Mouse (Mus musculus) small intestine, adult 2 months (tissue): ENCODE results near the gene Zkscan17. TPM values are rescaled to one million over a fixed set of nuclear protein-coding genes. Genes with fewer than 3 reads are reported as not detected.
A peak's percentile ranks its signal among the peaks of the same experiment; 100 is the strongest.

Source experiments
- H3K27ac ChIP-seq: fragments of 200-500 bp; 2 replicates; pipeline ENCODE4 v1.5.1; 2012; ENCODE audit warnings: low read depth, low read length, control low read depth, inconsistent platforms; ENCODE audit not compliant: insufficient read depth
- H3K27me3 ChIP-seq: fragments of 200-500 bp; 2 replicates; pipeline ENCODE4 v1.6.1; 2012; ENCODE audit warnings: mild to moderate bottlenecking, moderate library complexity, low read length, inconsistent platforms; ENCODE audit not compliant: control insufficient read depth, insufficient read depth
- H3K36me3 ChIP-seq: fragments of 200-500 bp; 2 replicates; pipeline ENCODE4 v1.6.1; 2012; ENCODE audit warnings: mild to moderate bottlenecking, low read length, control low read depth, inconsistent platforms; ENCODE audit not compliant: control insufficient read depth, insufficient read depth
- H3K4me1 ChIP-seq: fragments of 200-500 bp; 2 replicates; pipeline ENCODE4 v1.6.1; 2012; ENCODE audit warnings: low read length, inconsistent platforms, mixed read lengths; ENCODE audit not compliant: control insufficient read depth, insufficient read depth, insufficient read length
- H3K4me3 ChIP-seq: fragments of 200-500 bp; 2 replicates; pipeline ENCODE4 v1.5.1; 2012; ENCODE audit warnings: low read depth, mild to moderate bottlenecking, control low read depth, inconsistent platforms, low read length, moderate library complexity
- CTCF ChIP-seq: fragments of 200-500 bp; IDR thresholded peaks from 2 replicates; pipeline ENCODE4 v1.5.1; 2012; ENCODE audit warnings: low read depth, mild to moderate bottlenecking, control low read depth, inconsistent platforms, low read length, moderate library complexity, mixed read lengths; ENCODE audit not compliant: insufficient replicate concordance, insufficient read length; ENCODE audit errors: extremely low read depth
- POLR2A ChIP-seq: fragments of 200-500 bp; IDR thresholded peaks from 2 replicates; pipeline ENCODE4 v1.6.1; 2012; ENCODE audit warnings: low read depth, mild to moderate bottlenecking, control low read depth, inconsistent platforms, low read length, moderate library complexity
- WGBS: fragments of 180-500 bp; shearing (Covaris S2); methylation state at CpG from one replicate; pipeline ENCODE4 v1.1.7; 2018; 5-methylcytosine and 5-hydroxymethylcytosine counted together
- polyA plus RNA-seq: library from polyadenylated mRNA; depleted of rRNA; stranded (reverse); fragments of >200 nt; gene quantifications from 2 replicates; pipeline ENCODE4 v1.2.3, GENCODE M21; 2012

Gene Zkscan17
- polyA plus RNA-seq, 1 experiment = 5.8 TPM

GRCm38 (mm10) chr11:59496672-59497310 lies 29.8 kb downstream of the Zkscan17 start:
- Histone ChIP-seq H3K4me3 (no peak overlapping the region), H3K36me3 (peaks cover 36% of the 10 kb centered on the region), H3K27me3 (no peaks in the 10 kb centered on the region), H3K27ac (no peak overlapping the region), H3K4me1 (no peaks in the 10 kb centered on the region)
- 69% methylated on average over 6 of the region's 6 CpGs for WGBS
- TF ChIP-seq POLR2A = no peak
- no peak for TF ChIP-seq CTCF

GRCm38 (mm10) chr11:59486222-59486621 lies 40.3 kb downstream of the Zkscan17 start:
- 84% methylated on average over 8 of the region's 8 CpGs for WGBS
- H3K4me1 ChIP-seq = no peaks in the 10 kb centered on the region
- H3K36me3 ChIP-seq = peaks cover 24% of the 10 kb centered on the region; the same call in 1 of the 2 replicates

DNA sequence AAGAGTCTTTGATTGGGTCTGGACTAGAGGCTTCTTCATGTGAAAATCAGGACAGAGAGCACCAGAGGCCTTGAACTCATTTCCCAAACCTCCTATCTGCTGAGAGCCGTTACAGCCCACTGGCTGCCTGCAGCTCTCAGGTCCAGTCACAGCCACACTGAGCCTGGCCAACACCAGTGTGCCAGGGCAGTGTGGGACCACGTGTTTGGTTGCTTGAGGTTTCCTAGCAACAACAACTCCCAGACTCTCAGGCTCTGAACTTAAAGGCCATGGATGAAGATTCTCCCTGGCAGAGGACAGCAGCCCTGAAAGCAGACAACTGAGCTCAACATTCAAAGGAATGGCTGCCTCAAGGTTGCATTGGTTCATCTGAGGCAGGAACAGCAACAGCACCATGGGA lies 40.9 kb downstream of the Zkscan17 start:
- Histone ChIP-seq H3K27me3 (0 out of 2 replicates have a peak, but pooled peaks cover 2% of the 10 kb centered on the region), H3K4me1 (no peaks in the 10 kb centered on the region), H3K4me3 (no peak overlapping the region), H3K36me3 (peaks cover 24% of the 10 kb centered on the region; the same call in 1 of the 2 replicates), H3K27ac (no peak overlapping the region)
- no peak for TF ChIP-seq POLR2A
- TF ChIP-seq CTCF = no peak
- 66% methylated on average over 2 of the region's 2 CpGs for WGBS

More at GRCm38 (mm10) chr11:59486222-59486621, 40.3 kb downstream of the Zkscan17 start:
- no peaks in the 10 kb centered on the region for H3K27me3 ChIP-seq
- no peak overlapping the region for H3K4me3 ChIP-seq
- TF ChIP-seq CTCF = no peak
- TF ChIP-seq POLR2A = no peak
- H3K27ac ChIP-seq = no peak overlapping the region

- no peak for TF ChIP-seq POLR2A
- TF ChIP-seq CTCF = no peak
- H3K36me3 ChIP-seq = peaks cover 19% of the 10 kb centered on the region; the same call in 1 of the 2 replicates
- 3% methylated on average over 2 of the region's 2 CpGs for WGBS
Observed at GRCm38 (mm10) chr11:59483212-59483611, 43.3 kb downstream of the Zkscan17 start.

DNA sequence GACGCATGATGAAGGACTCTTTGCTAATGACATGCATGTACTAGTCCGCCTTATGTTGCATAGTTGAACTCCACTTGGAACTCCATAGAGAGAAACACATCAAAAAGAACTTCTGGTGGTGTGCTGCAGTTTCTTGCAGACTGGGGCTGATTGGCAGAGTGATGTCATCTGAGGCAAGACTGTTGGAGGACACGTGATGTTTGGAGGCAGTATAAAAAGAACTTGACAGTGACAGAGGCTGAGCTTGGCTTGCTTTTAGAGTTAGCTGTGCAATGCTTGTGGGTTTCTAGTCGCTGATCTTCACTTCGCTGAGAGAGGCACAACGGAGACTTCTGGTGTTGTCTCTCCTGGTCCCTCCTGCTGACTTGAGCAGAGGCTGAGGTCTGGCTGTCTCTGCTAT lies 49.3 kb downstream of the Zkscan17 start:
- no peak overlapping the region for H3K4me3 ChIP-seq
- H3K27ac ChIP-seq = no peak overlapping the region
- H3K27me3 ChIP-seq = 0 out of 2 replicates have a peak, but pooled peaks cover 2% of the 10 kb centered on the region
- TF ChIP-seq CTCF (no peak), POLR2A (no peak)
- H3K36me3 ChIP-seq = no peaks in the 10 kb centered on the region
- no peaks in the 10 kb centered on the region for H3K4me1 ChIP-seq
- 58% methylated on average over 6 of the region's 6 CpGs for WGBS

More at GRCm38 (mm10) chr11:59483212-59483611, 43.3 kb downstream of the Zkscan17 start:
- Histone ChIP-seq H3K4me3 (no peak overlapping the region), H3K27me3 (0 out of 2 replicates have a peak, but pooled peaks cover 2% of the 10 kb centered on the region), H3K27ac (no peak overlapping the region), H3K4me1 (no peaks in the 10 kb centered on the region)

- no peaks in the 10 kb centered on the region; the same call in 1 of the 2 replicates for H3K36me3 ChIP-seq
- peak; percentile 15; the same call in 1 of the 2 replicates for TF ChIP-seq POLR2A
- TF ChIP-seq CTCF = no peak
- H3K27ac ChIP-seq = peak within 1 kb of the TSS; percentile 38
- under 1% methylated on average over 19 of the region's 19 CpGs for WGBS
- peak within 1 kb of the TSS; percentile 82 for H3K4me3 ChIP-seq
- H3K27me3 ChIP-seq = no peaks in the 10 kb centered on the region
- no peaks in the 10 kb centered on the region; the same call in 1 of the 2 replicates for H3K4me1 ChIP-seq
Observed at GRCm38 (mm10) chr11:59472326-59472677, 54.2 kb downstream of the Zkscan17 start, which contains the start of gene Zfp867. TSS of gene Zfp867 (minus strand) at chr11:59472474.
